Mouse (Mus musculus): ENCODE data around the gene Nkx6-1. TPM values are rescaled to one million over a fixed set of nuclear protein-coding genes. Genes with fewer than 3 reads are reported as not detected.

Nkx6-1 gene
- polyA plus RNA-seq (2017; shearing (Covaris generic)), result not detected

DNA sequence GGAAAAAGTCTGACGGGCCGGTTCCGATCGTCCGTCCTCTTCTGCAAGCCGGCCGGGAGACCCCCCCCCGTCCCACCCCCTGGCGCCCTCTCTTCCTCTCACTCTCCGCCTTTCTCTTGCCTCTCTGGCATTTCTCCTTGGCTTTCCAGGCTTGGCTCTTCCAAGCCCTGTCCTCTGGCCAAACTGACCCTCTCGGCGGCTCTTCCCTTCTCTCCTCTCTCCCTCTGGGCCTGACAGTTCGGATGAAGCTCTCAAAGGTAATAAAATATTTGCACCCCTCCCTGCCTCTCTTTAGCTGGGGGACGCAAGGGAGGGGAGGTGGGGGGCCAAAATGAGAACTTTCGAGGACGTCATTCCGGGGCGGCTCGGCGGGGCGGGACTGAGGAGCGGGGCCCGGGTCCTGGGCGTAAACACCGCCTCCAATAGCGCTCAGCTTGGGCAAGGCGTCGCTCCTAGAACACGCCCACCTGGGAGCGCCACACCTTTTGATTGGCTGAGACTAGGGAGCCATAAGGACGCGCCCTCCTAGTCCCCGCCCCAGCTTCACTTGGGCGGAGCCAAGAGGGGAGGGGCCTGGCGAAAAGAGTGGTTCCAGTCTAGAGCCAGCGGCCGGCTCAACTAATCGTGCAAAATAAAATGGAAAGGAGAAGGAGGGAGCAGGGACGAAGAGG lies at the start of gene Nkx6-1:
Nkx6-1 (minus strand) TSS at position 52 of the 671 bp plus-strand sequence.

Other genes with a start within 250 kb of the Nkx6-1 start
- not detected for gene Cds1, start 100.1 kb upstream of the Nkx6-1 start, polyA plus RNA-seq (2017; shearing (Covaris generic))

Data from CD4-positive, CD25-positive, alpha-beta regulatory T cell (primary cell).